Mouse (Mus musculus): ENCODE results near the gene Myom3.

DNA sequence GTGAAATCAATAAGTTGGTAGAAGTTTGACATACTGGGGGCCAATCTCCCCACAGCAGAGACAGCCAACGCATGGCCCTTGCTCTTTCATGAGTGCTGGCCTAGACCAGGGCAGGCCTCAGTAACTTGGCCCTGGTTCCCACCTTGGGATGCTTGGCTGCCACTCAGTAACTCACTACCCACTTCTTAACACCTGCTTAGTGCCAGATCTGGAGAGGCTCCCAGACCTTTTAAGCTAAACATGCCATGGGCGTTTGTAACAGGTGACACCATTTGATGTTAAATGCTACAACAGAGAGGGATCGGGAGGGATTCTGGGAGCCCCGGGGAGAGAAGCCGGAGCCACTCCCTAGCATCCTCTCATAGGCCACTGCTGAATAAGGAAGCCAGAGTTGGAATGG lies 33.3 kb downstream of the Myom3 start:
- TF ChIP-seq CTCF (IDR thresholded peaks at IDR 0.05; ENCODE audit: insufficient read depth, low read depth, low read length), result no peak
- no peak for TF ChIP-seq POLR2A (IDR thresholded peaks at IDR 0.05; ENCODE audit: insufficient read depth, low read depth, low read length)
